Mouse (Mus musculus) heart, adult 2 months (tissue): ENCODE results near the gene Tmem217.

Experiments used
- CTCF ChIP-seq: fragments of 200-600 bp; IDR thresholded peaks from 2 replicates; pipeline ENCODE4 v1.8.1; 2022; ENCODE audit warnings: antibody characterized with exemption, mild to moderate bottlenecking, moderate library complexity
- EP300 ChIP-seq: fragments of 200-500 bp; IDR thresholded peaks from 2 replicates; pipeline ENCODE4 v1.6.1; 2011; ENCODE audit warnings: low read depth, low read length, control low read depth; ENCODE audit not compliant: insufficient read depth
- POLR2A ChIP-seq: fragments of 200-500 bp; IDR thresholded peaks from 2 replicates; pipeline ENCODE4 v1.6.1; 2011; ENCODE audit warnings: mild to moderate bottlenecking, low read depth, low read length, control low read depth; ENCODE audit not compliant: insufficient read depth

DNA sequence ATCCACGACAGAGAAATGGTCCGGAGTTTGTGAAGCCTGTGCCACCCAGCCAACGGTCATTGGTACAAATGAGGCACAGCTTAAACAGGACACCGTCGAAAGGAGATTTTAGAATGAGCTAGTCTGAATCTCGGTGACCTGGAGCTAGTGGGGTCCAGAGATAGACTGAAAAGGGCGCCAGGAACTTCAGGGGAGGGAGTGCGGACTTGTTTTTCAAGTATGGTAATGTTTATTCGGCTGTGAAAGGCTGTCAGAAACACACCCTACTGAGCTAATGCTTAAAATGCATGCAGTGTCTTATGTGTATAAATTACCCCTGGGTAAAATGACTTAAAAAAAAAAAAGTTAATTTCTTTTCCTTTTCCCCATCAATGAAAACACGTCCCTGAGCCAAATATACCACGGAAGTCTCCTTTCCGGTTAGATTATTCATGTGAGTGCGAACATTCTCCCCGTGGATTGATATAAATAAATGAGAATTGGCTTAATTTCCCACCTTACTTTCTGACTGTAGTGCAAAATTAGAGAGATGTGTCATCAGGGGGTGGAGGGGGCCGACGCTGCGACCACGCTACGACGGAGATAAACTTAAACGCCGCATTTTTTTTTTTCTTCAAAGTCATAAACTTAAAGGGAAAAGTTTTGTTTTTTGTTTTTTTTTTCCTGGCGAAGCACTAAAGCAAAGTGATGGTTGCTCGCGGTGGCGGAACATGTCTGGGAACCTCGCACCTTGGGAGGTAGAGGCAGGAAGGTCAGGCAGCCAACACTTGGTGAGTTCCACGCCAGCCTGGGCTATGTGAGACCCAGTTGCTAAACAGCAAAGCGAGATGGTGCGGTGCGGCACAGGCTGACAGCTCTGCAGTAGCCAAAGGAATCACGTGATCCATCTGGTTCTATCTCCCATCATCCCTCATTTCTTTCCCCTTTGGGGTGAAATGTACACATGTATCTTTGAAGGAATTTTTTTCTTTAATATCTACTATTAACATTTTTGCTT, 49.2 kb downstream of the Tmem217 start:
- no peak for TF ChIP-seq EP300
- TF ChIP-seq CTCF, result no peak
- no peak for TF ChIP-seq POLR2A
